Mouse (Mus musculus): ENCODE measurements around the gene Id3. TPM values are rescaled to one million over a fixed set of nuclear protein-coding genes. Genes with fewer than 3 reads are reported as not detected.

Id3 gene
- total RNA-seq, 2 experiments from 2014 or later: 80.3 to 101 TPM

GRCm38 (mm10) chr4:136123792-136124161 lies 19.5 kb upstream of the Id3 start:
- DNase-seq (ENCODE audit: low spot score in 2 of 2): no peak

GRCm38 (mm10) chr4:136124581-136124980 lies 18.7 kb upstream of the Id3 start:
- DNase-seq (ENCODE audit: low spot score in 2 of 2): no peak

- no peak for DNase-seq (ENCODE audit: low spot score in 2 of 2)
Observed at GRCm38 (mm10) chr4:136125458-136125857, 17.8 kb upstream of the Id3 start.

- no peak for DNase-seq (ENCODE audit: low spot score in 2 of 2)
Observed at GRCm38 (mm10) chr4:136126019-136126418, 17.3 kb upstream of the Id3 start.

- DNase-seq (ENCODE audit: low spot score in 2 of 2): no peak
Observed at GRCm38 (mm10) chr4:136127670-136128069, 15.6 kb upstream of the Id3 start.

GRCm38 (mm10) chr4:136129842-136130241 lies 13.5 kb upstream of the Id3 start:
- no peak for DNase-seq (ENCODE audit: low spot score in 2 of 2)

GRCm38 (mm10) chr4:136133801-136134200 lies 9.5 kb upstream of the Id3 start:
- no peak for DNase-seq (ENCODE audit: low spot score in 2 of 2)

GRCm38 (mm10) chr4:136134418-136134977 lies 8.8 kb upstream of the Id3 start:
- DNase-seq (ENCODE audit: low spot score in 2 of 2): peak in 1 of 2 experiments; percentile 48

- peak; percentile 77 to 87 for DNase-seq (ENCODE audit: low spot score in 2 of 2)
Observed at GRCm38 (mm10) chr4:136134978-136135873, 8.1 kb upstream of the Id3 start.

GRCm38 (mm10) chr4:136135874-136136728 lies 7.2 kb upstream of the Id3 start:
- peak; percentile 42 to 49 for DNase-seq (ENCODE audit: low spot score in 2 of 2)

GRCm38 (mm10) chr4:136139326-136140110 lies 3.8 kb upstream of the Id3 start:
- no peak for DNase-seq (ENCODE audit: low spot score in 2 of 2)

- peak; percentile 80 to 84 for DNase-seq (ENCODE audit: low spot score in 2 of 2)
Observed at GRCm38 (mm10) chr4:136140327-136141250, 2.7 kb upstream of the Id3 start.

- no peak for DNase-seq (ENCODE audit: low spot score in 2 of 2)
Observed at GRCm38 (mm10) chr4:136142267-136143192, 767 bp upstream of the Id3 start.

- peak in 1 of 2 experiments; percentile 51 for DNase-seq (ENCODE audit: low spot score in 2 of 2)
Observed at GRCm38 (mm10) chr4:136144126-136144926, 1.0 kb downstream of the Id3 start.

- no peak for DNase-seq (ENCODE audit: low spot score in 2 of 2)
Observed at GRCm38 (mm10) chr4:136144927-136145292, 1.6 kb downstream of the Id3 start.

- DNase-seq (ENCODE audit: low spot score in 2 of 2): no peak
Observed at GRCm38 (mm10) chr4:136145362-136145885, 2.1 kb downstream of the Id3 start.

GRCm38 (mm10) chr4:136145991-136146711 lies 2.9 kb downstream of the Id3 start:
- DNase-seq (ENCODE audit: low spot score in 2 of 2): no peak

All from layer of hippocampus, postnatal 10 days (tissue).